Mouse (Mus musculus) embryo, embryonic 10 days (tissue): ENCODE measurements around the gene Icam1.
A peak's percentile ranks its signal among the peaks of the same experiment; 100 is the strongest.
"Not testable (repeated sequence)": the region's sequence is repeated elsewhere in the genome, so short reads cannot be mapped to it uniquely, and the experiment has no call there.

Experiments
- DNase-seq: peaks from one replicate; pipeline ENCODE4 v3.0.0-alpha.2; 2015; ENCODE audit warnings: low spot score

Gene Icam1

DNA sequence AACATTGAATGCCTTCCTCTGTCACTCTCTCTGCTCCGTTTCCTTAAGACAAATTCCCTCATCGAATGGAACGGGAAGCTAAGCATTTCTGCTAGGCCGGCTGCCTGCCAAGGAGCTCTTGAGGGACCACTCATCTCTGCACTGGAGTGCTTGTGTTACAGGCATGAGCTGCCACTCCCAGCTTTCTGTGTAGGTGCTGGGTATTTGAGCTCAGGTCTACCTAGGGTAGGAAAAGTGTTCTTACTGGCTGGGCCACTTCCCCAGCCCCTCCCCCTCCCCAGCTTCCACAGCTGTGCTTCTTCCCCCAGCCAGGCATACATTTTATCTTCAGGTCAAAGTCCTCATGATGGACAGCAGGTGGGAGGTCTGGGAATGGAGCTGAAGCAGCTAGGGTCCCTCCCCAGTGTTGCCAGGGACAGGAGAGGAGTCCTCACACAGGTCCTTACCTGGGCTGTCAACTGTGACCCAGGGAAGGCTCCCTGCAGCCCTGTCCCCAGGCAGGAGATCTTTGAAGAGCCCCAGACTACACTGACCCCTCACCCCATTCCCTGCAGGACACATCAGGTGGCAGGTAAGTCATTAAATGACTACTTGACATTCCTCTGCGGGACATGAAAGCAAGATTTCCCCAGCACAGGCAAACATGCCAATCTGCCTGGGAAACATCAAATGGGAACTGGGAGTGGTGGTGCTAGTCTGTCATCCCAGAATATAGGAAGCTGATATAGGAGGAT is 22.5 kb upstream of the Icam1 start:
- no peak for DNase-seq

- DNase-seq: no peak
Measured at GRCm38 (mm10) chr9:20995069-20995468, 20.7 kb upstream of the Icam1 start.

DNA sequence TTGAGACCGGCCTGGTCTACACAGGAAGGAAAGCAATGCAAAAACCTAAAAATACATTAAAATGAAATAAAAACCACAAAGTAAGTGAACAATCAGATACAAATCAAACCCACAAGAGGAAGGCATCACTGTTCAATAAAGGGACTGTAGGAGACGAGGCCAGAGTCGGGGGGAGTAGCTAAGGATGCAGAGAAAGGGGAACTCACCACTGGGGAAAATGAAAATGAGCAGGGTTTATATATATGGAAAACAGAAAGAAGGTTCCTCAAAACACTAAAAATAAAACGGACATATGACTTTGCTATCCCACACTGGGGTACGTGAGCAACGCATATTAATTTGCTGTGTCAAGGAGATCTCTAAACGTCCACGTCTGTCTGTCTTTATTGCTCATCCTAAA is 18.7 kb upstream of the Icam1 start:
- DNase-seq: no peak

- DNase-seq: peak; percentile 54
Measured at GRCm38 (mm10) chr9:20998337-20998736, 17.4 kb upstream of the Icam1 start.

DNA sequence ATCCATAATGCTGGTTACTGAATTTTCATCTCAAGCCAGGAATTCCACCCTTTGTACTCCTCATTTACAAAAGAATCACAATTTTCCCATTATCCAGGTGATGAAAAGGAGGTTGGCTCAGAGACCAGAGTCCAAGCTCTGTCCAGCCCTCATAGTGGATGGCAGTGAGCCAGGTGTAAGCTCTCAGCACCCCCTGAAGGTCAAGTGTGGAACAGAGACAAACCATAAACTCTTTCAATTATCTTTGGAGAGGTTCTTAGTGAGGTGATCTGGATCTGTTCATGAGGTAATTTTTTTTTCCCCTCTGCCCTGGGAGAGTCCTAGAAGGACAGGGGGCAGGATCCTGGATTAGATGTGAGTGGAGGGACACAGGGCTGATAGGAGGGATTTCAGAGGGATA is 15.0 kb upstream of the Icam1 start:
- DNase-seq: peak; percentile 52

DNA sequence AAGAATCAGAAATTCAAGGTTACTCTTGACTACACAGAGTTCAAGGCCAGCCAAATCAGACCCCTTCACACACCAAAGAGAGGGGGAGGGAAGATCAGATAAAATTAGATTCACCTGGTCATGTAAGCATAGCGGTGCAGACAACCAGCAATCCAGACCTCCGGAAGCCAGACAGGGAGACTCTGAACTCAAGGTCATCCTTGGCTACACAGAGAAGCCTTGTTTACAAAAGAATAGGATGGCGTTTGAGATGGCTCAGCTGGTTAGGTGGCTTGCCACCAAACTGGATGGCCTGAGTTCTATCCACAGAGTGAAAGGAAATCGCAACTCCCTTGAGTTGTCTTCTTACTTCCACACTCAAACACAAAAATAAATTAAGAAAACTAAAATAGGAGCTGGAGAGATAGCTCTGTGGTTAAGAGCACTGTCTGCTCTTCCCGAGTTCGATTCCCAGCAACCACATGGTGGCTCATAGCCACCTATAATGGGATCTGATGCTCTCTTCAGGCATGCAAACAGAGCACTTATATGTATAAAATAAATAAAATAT is 14.1 kb upstream of the Icam1 start:
- no peak for DNase-seq

DNA sequence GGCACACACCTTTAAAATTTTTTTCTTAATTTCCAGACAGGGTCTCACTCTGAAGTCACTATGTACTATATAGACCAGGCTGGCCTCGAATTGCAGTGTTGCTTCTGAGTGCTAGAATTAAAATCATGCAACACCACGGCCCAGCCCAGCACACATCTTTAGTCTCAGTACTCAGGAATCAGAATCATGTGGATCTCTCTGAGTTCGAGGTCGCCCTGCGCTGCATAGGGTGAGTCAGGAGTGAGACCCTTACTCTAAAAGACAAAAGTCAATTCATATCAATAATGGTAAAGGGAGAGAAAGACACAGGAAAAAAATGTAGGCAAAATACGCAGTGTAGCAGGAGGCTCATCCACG is 13.5 kb upstream of the Icam1 start:
- no peak for DNase-seq

DNA sequence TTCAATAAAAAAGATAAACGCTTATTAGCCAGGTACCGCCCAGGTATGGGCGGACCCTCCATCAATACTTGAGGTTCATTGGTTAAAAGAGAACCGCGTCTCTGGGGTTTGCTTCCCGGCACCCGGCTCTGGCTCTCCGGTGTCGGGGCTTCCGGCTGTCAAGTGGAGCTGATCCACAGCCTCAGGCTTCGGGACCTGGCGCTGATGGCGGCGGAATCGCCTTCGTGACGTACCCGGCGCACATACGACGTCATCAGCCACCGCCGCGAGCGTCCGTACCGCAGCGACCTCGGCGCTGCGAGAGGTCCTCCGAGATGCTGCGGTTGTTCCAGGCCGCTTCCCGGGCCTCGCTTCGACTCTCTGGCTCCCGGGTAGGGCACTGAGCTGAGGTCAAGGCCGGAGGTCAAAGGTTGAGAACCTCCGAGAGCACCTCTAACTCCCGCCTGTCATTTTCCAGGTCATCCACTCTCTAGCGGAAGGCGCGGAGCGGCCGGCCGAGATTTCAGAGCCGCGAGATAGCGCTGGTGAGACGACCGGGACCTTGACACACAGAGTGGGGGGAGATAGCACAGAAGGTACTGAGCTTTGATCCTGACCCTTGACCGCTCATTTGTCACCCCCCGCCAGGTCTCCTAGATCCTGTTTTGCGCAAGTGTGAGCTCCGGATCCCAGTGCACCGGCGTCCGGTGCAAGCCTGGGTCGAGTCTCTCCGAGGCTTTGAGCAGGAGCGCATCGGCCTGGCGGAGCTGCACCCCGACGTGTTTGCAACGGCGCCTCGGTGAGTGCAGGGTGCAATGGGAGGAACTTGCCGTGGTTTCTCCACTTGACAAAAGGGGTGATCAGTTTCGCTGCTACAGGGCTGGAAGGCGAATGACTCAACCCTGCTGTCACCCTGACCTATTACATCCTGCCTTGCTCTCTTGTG is 12.9 kb upstream of the Icam1 start, which contains the start of gene Mrpl4:
Gene Mrpl4, plus strand, starts transcription at position 112 of the 925 bp plus-strand sequence.
- DNase-seq: peak; percentile 96

DNA sequence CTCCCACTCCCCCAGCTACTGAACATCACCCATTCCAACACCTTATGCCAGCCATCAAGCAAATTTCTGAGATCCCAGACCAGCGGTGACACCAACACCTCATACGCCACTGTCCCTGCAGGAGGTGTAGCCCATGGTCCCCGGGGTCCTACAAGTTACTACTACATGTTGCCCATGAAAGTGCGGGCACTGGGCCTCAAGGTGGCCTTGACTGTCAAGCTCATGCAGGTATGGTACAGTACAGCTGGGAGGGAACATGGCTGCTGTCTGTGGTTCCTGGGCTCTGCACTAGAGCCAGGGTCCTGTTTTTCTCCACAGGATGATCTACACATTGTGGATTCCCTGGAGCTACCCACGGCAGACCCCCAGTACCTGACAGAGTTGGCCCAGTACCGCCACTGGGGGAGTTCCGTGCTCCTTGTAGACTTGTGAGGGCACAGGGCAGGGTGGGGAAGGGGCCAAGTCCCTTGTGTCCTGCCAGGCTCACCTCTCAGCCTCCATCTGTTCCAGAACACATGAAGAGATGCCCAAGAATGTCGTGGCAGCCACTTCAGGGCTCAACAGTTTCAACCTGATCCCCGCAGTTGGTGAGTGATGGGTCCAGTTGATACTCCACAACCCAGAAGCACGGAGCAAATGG is 8.4 kb upstream of the Icam1 start:
- no peak for DNase-seq

- no peak for DNase-seq
Measured at GRCm38 (mm10) chr9:21008007-21008406, 7.8 kb upstream of the Icam1 start.

- DNase-seq: no peak
Measured at GRCm38 (mm10) chr9:21010362-21010761, 5.4 kb upstream of the Icam1 start.

DNA sequence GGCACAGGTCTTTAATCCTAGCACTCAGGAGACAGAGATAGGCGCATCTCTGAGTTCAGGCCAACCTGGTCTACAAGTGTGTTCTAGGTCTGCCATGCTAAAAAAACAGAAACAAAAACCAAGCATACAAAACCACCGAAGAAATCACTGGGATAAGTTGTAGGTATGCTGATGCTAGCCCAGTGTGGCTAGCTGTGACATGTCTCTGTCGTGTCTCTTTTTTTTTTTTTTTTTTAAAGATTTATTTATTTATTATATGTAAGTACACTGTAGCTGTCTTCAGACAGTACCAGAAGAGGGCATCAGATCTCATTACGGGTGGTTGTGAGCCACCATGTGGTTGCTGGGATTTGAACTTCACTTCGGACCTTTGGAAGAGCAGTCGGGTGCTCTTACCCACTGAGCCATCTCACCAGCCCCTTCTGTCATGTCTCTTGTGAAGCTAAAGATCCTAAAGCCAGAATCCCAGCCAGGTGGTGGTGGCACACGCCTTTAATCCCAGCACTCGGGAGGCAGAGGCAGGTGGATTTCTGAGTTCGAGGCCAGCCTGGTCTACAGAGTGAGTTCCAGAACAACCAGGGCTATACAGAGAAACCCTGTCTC is 4.7 kb upstream of the Icam1 start:
- DNase-seq: not testable (repeated sequence)

DNA sequence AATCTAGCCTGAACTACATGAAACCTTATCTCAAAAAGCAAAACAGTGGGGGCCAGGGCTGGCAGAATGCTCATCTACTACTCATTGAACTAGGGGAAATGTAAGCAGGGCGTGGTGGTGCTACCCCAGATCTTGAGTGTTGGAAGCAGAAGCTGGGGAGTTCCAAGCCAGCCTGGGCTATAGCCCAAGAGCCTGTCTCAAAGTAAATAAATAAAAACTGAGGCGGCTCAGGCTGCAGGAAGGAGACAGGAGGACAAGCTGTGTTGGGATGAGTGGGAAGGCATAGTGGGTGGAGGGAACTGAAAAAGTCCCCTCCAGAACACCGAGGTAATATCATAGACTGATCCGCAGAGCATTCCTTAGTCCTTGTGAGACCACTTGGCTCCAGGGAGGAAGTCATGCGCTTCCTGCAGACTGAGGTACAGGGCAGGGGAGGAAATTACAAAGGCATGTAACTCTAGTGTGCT is 3.9 kb upstream of the Icam1 start:
- no peak for DNase-seq

DNA sequence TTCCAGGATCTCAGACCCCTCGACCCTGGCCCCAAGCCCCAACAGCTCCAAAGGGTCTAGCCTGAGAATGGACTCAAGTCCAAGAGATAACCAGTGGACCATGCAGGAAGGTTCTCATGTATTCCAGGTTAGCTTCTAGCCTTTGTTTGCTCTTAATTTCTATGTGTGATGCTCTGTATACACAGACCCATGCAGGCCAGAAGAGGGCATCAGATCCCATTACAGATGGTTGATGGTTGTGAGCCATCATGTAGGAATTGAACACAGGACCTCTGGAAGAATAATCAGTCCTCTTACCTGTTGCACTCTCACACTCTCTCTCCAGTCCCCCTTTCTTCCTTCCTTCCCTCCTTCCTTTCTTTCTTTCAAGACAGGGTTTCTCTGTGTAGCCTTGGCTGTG is 3.4 kb upstream of the Icam1 start:
- DNase-seq: no peak

- no peak for DNase-seq
Measured at GRCm38 (mm10) chr9:21014691-21015570, 854 bp upstream of the Icam1 start.

GRCm38 (mm10) chr9:21016331-21017176 is 769 bp downstream of the Icam1 start:
- no peak for DNase-seq

GRCm38 (mm10) chr9:21017177-21017575 is 1.4 kb downstream of the Icam1 start:
- DNase-seq: no peak

DNA sequence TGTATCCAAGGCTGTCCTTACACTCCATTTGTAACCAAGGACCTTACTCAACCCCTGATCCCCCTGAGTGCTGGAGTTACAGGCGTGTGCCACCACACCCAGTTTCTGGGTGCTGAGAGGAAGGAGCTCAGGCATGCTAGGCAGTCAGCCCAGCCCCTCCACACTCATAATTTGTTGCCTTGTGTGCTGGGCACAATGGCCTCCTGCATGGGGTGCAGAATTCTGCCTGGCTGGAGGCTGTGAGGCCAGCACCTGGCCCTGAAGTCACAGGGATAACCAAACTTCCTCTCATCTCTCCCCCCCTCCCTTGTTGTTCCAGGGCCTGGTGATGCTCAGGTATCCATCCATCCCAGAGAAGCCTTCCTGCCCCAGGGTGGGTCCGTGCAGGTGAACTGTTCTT is 2.8 kb downstream of the Icam1 start:
- DNase-seq: no peak

DNA sequence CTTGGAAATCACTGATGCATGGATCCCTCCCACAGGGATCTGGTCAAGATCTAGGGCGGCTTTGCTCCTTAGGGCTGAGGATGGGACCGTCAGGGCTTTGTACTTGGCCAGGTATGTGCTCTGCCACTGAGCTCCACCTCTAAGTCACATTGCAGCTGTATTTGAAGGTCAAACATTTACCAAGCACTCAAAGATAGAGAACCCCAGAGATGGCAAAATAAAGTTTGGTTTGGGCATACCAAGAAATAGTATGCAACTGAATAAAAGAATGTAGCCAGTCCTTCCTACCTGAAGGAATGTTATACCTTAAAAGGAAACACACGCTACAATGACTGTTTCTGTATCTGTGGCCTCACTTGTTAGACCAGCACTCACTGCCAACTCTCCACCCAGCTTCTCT is 5.6 kb downstream of the Icam1 start:
- DNase-seq: no peak

DNA sequence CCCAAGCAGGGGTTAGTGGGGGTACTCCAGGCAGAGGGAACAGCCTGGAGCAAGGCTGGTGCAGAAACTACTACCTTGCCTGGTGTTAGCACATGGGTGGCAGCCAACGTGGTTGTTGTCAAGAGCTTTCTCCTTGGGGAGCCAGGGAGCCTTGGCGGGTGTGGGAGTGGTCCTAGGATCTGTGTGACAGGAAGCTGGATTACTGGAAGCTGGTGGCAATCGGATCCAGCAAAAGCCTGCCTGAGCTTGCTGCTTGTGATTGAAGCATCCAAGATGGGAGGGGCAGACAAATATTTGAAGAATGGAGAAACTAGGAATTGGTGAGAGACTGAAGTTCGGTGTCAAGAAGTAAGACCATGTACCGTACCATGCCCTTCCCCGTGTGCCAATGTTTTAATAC is 6.5 kb downstream of the Icam1 start:
- no peak for DNase-seq
